Mouse (Mus musculus): ENCODE measurements around the gene Fam117a. TPM values are rescaled to one million over a fixed set of nuclear protein-coding genes. Genes with fewer than 3 reads are reported as not detected.

The Fam117a gene
- polyA plus RNA-seq, 1 experiment from 2014 or later = 15.0 TPM

DNA sequence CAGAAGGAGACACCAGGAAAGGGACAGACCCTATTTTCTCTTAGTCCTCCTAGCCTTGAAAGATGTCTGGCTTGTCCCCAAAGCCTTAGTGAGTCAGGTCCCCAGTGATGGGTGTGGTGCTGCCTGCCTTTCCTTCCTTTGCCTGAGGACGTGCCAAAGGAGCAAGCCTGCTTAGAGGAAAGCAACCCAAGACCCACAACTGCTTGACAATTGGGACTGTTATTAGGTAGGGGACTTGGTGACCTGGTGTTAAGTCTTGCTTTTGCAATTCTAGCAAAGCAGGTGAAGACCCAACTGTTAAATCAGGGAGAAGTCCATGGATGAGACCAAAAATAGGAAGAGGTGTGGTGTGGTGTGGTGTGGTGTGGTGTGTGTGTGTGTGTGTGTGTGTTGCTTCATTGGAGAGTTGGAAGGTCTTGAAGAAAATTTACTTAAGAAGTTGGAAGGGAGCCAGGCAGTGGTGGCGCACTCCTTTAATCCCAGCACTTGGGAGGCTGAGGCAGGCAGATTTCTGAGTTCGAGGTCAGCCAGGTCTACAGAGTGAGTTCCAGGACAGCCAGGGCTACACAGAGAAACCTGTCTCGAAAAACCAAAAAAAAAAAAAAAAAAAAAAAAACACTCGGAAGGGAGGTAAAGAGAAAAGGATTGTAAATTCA is 46.6 kb downstream of the Fam117a start:
- H3K27ac ChIP-seq (replicated peaks; ENCODE audit: low read depth, low read length) = no peak overlapping the region
- H3K27me3 ChIP-seq (ENCODE audit: control insufficient read depth, insufficient read depth, low read length) = no peaks in the 10 kb centered on the region
- ATAC-seq (replicated peaks; ENCODE audit: insufficient number of reproducible peaks, low FRiP score, low TSS enrichment, low read depth) (no peak), DNase-seq (ENCODE audit: low spot score) (no peak)
- no peaks in the 10 kb centered on the region for H3K9me3 ChIP-seq (replicated peaks; ENCODE audit: control insufficient read depth, low read length)
- WGBS = 93% methylated on average over 5 of the region's 5 CpGs
- peaks cover 2% of the 10 kb centered on the region for H3K36me3 ChIP-seq (replicated peaks; ENCODE audit: control insufficient read depth, insufficient read depth, low read depth, low read length)
- H3K9ac ChIP-seq (replicated peaks; ENCODE audit: low read length) = no peak overlapping the region
- no peak overlapping the region for H3K4me3 ChIP-seq (ENCODE audit: low read depth, low read length)
- no peak overlapping the region for H3K4me2 ChIP-seq (ENCODE audit: low read depth, low read length)
- H3K4me1 ChIP-seq (ENCODE audit: control insufficient read depth, insufficient read depth, low read length) = no peaks in the 10 kb centered on the region; the same call in 1 of the 2 replicates

- H3K27ac ChIP-seq (replicated peaks; ENCODE audit: low read depth, low read length) = no peak overlapping the region
- no peak overlapping the region for H3K4me2 ChIP-seq (ENCODE audit: low read depth, low read length)
- ATAC-seq (replicated peaks; ENCODE audit: insufficient number of reproducible peaks, low FRiP score, low TSS enrichment, low read depth) (no peak), DNase-seq (ENCODE audit: low spot score) (no peak)
- H3K4me3 ChIP-seq (ENCODE audit: low read depth, low read length) = no peak overlapping the region
- peak overlapping the region; percentile 40; the same call in 1 of the 2 replicates for H3K9ac ChIP-seq (replicated peaks; ENCODE audit: low read length)
- peaks cover 5% of the 10 kb centered on the region for H3K36me3 ChIP-seq (replicated peaks; ENCODE audit: control insufficient read depth, insufficient read depth, low read depth, low read length)
- no peaks in the 10 kb centered on the region; the same call in 1 of the 2 replicates for H3K4me1 ChIP-seq (ENCODE audit: control insufficient read depth, insufficient read depth, low read length)
- WGBS = 42% methylated on average over 9 of the region's 9 CpGs
- no peaks in the 10 kb centered on the region for H3K9me3 ChIP-seq (replicated peaks; ENCODE audit: control insufficient read depth, low read length)
- H3K27me3 ChIP-seq (ENCODE audit: control insufficient read depth, insufficient read depth, low read length) = no peaks in the 10 kb centered on the region
Measured at GRCm38 (mm10) chr11:95384004-95384318, 47.1 kb downstream of the Fam117a start.

DNA sequence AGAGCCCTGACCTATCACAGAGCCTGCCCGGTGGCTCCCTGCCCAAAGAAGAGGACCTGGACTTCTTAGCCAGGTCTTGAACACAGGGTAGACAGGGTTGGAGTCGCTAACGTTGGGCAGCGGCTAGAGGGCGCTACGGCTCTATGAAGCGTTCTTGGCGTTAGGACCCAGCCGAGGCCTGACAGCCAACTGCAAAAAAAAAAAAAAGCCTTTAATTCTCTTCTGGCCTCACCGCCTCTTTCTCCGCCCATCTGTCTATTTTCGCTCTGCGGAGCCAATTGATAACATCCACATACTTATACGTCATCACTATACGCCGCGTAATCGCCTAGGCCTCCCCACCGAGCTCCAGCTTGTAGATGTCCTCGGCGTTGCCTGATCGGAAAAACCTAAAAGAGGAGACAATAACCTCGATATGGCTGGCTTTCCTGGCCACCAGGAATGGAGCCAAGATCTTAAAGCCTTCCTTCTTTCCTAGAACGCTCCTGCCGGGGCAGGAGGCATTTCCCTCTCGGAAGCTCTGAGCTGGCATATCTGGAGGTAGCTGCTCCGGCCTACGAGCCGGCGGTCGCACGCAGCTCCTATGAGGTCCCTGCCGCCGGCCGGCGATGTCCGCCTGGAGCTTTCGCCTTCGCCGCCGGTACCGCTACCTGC is 47.6 kb downstream of the Fam117a start, which contains the start of gene Slc35b1:
Gene Slc35b1, plus strand, starts transcription at position 374 of the 654 bp plus-strand sequence.
- Histone ChIP-seq H3K9me3 (replicated peaks; ENCODE audit: control insufficient read depth, low read length) (no peaks in the 10 kb centered on the region), H3K4me1 (ENCODE audit: control insufficient read depth, insufficient read depth, low read length) (no peaks in the 10 kb centered on the region; the same call in 1 of the 2 replicates), H3K9ac (replicated peaks; ENCODE audit: low read length) (peak within 1 kb of the TSS; percentile 93), H3K27me3 (ENCODE audit: control insufficient read depth, insufficient read depth, low read length) (no peaks in the 10 kb centered on the region), H3K27ac (replicated peaks; ENCODE audit: low read depth, low read length) (peak within 1 kb of the TSS; percentile 72), H3K4me2 (ENCODE audit: low read depth, low read length) (peak within 1 kb of the TSS; percentile 42), H3K36me3 (replicated peaks; ENCODE audit: control insufficient read depth, insufficient read depth, low read depth, low read length) (peaks cover 5% of the 10 kb centered on the region), H3K4me3 (ENCODE audit: low read depth, low read length) (peak within 1 kb of the TSS; percentile 86)
- DNase-seq (ENCODE audit: low spot score) (peak; percentile 99), ATAC-seq (replicated peaks; ENCODE audit: insufficient number of reproducible peaks, low FRiP score, low TSS enrichment, low read depth) (peak; percentile 87)
- under 1% methylated on average over 42 of the region's 42 CpGs for WGBS

- WGBS = under 1% methylated on average over 14 of the region's 14 CpGs
- H3K27ac ChIP-seq (replicated peaks; ENCODE audit: low read depth, low read length) = peak overlapping the region; percentile 72
- H3K9ac ChIP-seq (replicated peaks; ENCODE audit: low read length) = peak overlapping the region; percentile 93
- ATAC-seq (replicated peaks; ENCODE audit: insufficient number of reproducible peaks, low FRiP score, low TSS enrichment, low read depth) = no peak
- H3K4me1 ChIP-seq (ENCODE audit: control insufficient read depth, insufficient read depth, low read length) = no peaks in the 10 kb centered on the region; the same call in 1 of the 2 replicates
- no peaks in the 10 kb centered on the region for H3K9me3 ChIP-seq (replicated peaks; ENCODE audit: control insufficient read depth, low read length)
- peak overlapping the region; percentile 86 for H3K4me3 ChIP-seq (ENCODE audit: low read depth, low read length)
- DNase-seq (ENCODE audit: low spot score) = no peak
- peaks cover 5% of the 10 kb centered on the region for H3K36me3 ChIP-seq (replicated peaks; ENCODE audit: control insufficient read depth, insufficient read depth, low read depth, low read length)
- H3K27me3 ChIP-seq (ENCODE audit: control insufficient read depth, insufficient read depth, low read length) = no peaks in the 10 kb centered on the region
- peak overlapping the region; percentile 42 for H3K4me2 ChIP-seq (ENCODE audit: low read depth, low read length)
Measured at GRCm38 (mm10) chr11:95384973-95385320, 48.1 kb downstream of the Fam117a start.

- no peaks in the 10 kb centered on the region for H3K27me3 ChIP-seq (ENCODE audit: control insufficient read depth, insufficient read depth, low read length)
- H3K27ac ChIP-seq (replicated peaks; ENCODE audit: low read depth, low read length) = no peak overlapping the region
- no peak for ATAC-seq (replicated peaks; ENCODE audit: insufficient number of reproducible peaks, low FRiP score, low TSS enrichment, low read depth)
- H3K36me3 ChIP-seq (replicated peaks; ENCODE audit: control insufficient read depth, insufficient read depth, low read depth, low read length) = peaks cover 13% of the 10 kb centered on the region
- 91% methylated on average over 7 of the region's 7 CpGs for WGBS
- no peak for DNase-seq (ENCODE audit: low spot score)
- H3K4me1 ChIP-seq (ENCODE audit: control insufficient read depth, insufficient read depth, low read length) = no peaks in the 10 kb centered on the region; the same call in 1 of the 2 replicates
- H3K9me3 ChIP-seq (replicated peaks; ENCODE audit: control insufficient read depth, low read length) = no peaks in the 10 kb centered on the region
- no peak overlapping the region for H3K4me3 ChIP-seq (ENCODE audit: low read depth, low read length)
- no peak overlapping the region for H3K4me2 ChIP-seq (ENCODE audit: low read depth, low read length)
- H3K9ac ChIP-seq (replicated peaks; ENCODE audit: low read length) = no peak overlapping the region
Measured at GRCm38 (mm10) chr11:95387354-95387753, 50.5 kb downstream of the Fam117a start.

- Histone ChIP-seq H3K36me3 (replicated peaks; ENCODE audit: control insufficient read depth, insufficient read depth, low read depth, low read length) (peaks cover 13% of the 10 kb centered on the region), H3K4me1 (ENCODE audit: control insufficient read depth, insufficient read depth, low read length) (no peaks in the 10 kb centered on the region; the same call in 1 of the 2 replicates), H3K9ac (replicated peaks; ENCODE audit: low read length) (no peak overlapping the region), H3K9me3 (replicated peaks; ENCODE audit: control insufficient read depth, low read length) (no peaks in the 10 kb centered on the region), H3K4me3 (ENCODE audit: low read depth, low read length) (no peak overlapping the region), H3K4me2 (ENCODE audit: low read depth, low read length) (no peak overlapping the region), H3K27ac (replicated peaks; ENCODE audit: low read depth, low read length) (no peak overlapping the region), H3K27me3 (ENCODE audit: control insufficient read depth, insufficient read depth, low read length) (no peaks in the 10 kb centered on the region)
- no peak for ATAC-seq (replicated peaks; ENCODE audit: insufficient number of reproducible peaks, low FRiP score, low TSS enrichment, low read depth)
- WGBS = 77% methylated on average over 3 of the region's 3 CpGs
- DNase-seq (ENCODE audit: low spot score) = no peak
Measured at GRCm38 (mm10) chr11:95389006-95389405, 52.2 kb downstream of the Fam117a start.

DNA sequence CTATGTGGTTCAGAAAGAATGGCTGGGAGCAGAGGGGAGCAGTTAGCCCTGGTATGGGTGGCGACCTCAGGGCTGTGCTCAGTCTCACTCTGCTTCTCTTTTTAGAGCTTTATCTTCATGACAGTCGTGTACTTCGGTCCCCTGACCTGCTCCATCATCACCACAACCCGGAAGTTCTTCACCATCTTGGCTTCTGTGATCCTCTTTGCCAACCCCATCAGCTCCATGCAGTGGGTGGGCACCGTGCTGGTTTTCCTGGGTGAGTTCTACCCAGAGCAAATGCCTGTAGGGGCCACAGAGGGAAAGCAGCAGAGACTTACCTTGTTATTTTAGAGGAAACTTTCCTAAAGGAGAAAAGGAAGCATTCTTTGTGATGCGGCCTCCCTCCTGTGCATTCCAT is 53.6 kb downstream of the Fam117a start:
- H3K4me3 ChIP-seq (ENCODE audit: low read depth, low read length) = no peak overlapping the region
- ATAC-seq (replicated peaks; ENCODE audit: insufficient number of reproducible peaks, low FRiP score, low TSS enrichment, low read depth) (no peak), DNase-seq (ENCODE audit: low spot score) (no peak)

DNA sequence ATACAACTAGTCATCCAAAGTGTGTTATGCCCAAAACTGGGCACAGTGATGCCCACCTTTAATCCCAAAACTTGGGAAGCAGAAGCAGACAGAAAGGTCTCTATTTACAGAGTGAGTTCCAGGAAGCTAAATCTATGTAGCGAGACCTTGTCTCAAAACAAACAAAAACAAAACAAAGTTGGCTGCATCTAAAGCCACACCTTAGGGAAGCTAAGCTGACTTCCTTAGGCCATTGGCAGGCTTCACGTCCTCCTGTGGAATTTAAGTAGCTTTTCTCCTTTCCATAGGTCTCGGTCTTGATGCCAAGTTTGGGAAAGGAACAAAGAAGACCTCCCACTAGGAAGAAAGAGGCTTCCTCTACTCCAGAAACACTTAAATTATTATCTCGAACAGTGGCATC is 54.4 kb downstream of the Fam117a start:
- no peak for ATAC-seq (replicated peaks; ENCODE audit: insufficient number of reproducible peaks, low FRiP score, low TSS enrichment, low read depth)
- no peak for DNase-seq (ENCODE audit: low spot score)
- H3K9me3 ChIP-seq (replicated peaks; ENCODE audit: control insufficient read depth, low read length) = no peaks in the 10 kb centered on the region
- H3K4me1 ChIP-seq (ENCODE audit: control insufficient read depth, insufficient read depth, low read length) = no peaks in the 10 kb centered on the region; the same call in 1 of the 2 replicates
- H3K9ac ChIP-seq (replicated peaks; ENCODE audit: low read length) = no peak overlapping the region
- 79% methylated on average over 4 of the region's 4 CpGs for WGBS
- no peak overlapping the region for H3K4me3 ChIP-seq (ENCODE audit: low read depth, low read length)
- H3K36me3 ChIP-seq (replicated peaks; ENCODE audit: control insufficient read depth, insufficient read depth, low read depth, low read length) = peaks cover 13% of the 10 kb centered on the region
- H3K4me2 ChIP-seq (ENCODE audit: low read depth, low read length) = no peak overlapping the region
- no peak overlapping the region for H3K27ac ChIP-seq (replicated peaks; ENCODE audit: low read depth, low read length)
- H3K27me3 ChIP-seq (ENCODE audit: control insufficient read depth, insufficient read depth, low read length) = no peaks in the 10 kb centered on the region

More for the DNA sequence above, 53.6 kb downstream of the Fam117a start:
- Histone ChIP-seq H3K9me3 (replicated peaks; ENCODE audit: control insufficient read depth, low read length) (no peaks in the 10 kb centered on the region), H3K9ac (replicated peaks; ENCODE audit: low read length) (no peak overlapping the region), H3K4me1 (ENCODE audit: control insufficient read depth, insufficient read depth, low read length) (no peaks in the 10 kb centered on the region; the same call in 1 of the 2 replicates), H3K36me3 (replicated peaks; ENCODE audit: control insufficient read depth, insufficient read depth, low read depth, low read length) (peaks cover 13% of the 10 kb centered on the region), H3K27ac (replicated peaks; ENCODE audit: low read depth, low read length) (no peak overlapping the region), H3K4me2 (ENCODE audit: low read depth, low read length) (no peak overlapping the region), H3K27me3 (ENCODE audit: control insufficient read depth, insufficient read depth, low read length) (no peaks in the 10 kb centered on the region)
- 97% methylated on average over 6 of the region's 6 CpGs for WGBS
